Mouse (Mus musculus) testis, adult 2 months (tissue): Measurements from ENCODE around the gene Immp2l. TPM values are rescaled to one million over a fixed set of nuclear protein-coding genes. Genes with fewer than 3 reads are reported as not detected.

Experiments used
- H3K27ac ChIP-seq: fragments of 200-500 bp; 2 replicates; pipeline ENCODE4 v1.5.1; 2012; ENCODE audit warnings: low read depth, low read length; ENCODE audit not compliant: control insufficient read depth, insufficient read depth
- H3K27me3 ChIP-seq: fragments of 200-500 bp; 2 replicates; pipeline ENCODE4 v1.6.1; 2012; ENCODE audit warnings: mild to moderate bottlenecking, low read length, moderate library complexity; ENCODE audit not compliant: control insufficient read depth, insufficient read depth
- H3K36me3 ChIP-seq: fragments of 200-500 bp; 2 replicates; pipeline ENCODE4 v1.6.1; 2012; ENCODE audit warnings: mild to moderate bottlenecking, low read length; ENCODE audit not compliant: control insufficient read depth, insufficient read depth
- H3K4me1 ChIP-seq: fragments of 200-500 bp; 2 replicates; pipeline ENCODE4 v1.6.1; 2012; ENCODE audit warnings: low read length; ENCODE audit not compliant: control insufficient read depth, insufficient read depth
- H3K4me3 ChIP-seq: fragments of 200-500 bp; 2 replicates; pipeline ENCODE4 v1.5.1; 2012; ENCODE audit warnings: low read depth, mild to moderate bottlenecking, low read length, moderate library complexity, mixed read lengths; ENCODE audit not compliant: control insufficient read depth
- CTCF ChIP-seq: fragments of 200-500 bp; IDR thresholded peaks from 2 replicates; pipeline ENCODE4 v1.5.1; 2012; ENCODE audit warnings: low read depth, mild to moderate bottlenecking, inconsistent platforms, low read length, moderate library complexity; ENCODE audit not compliant: control insufficient read depth, insufficient read depth, insufficient replicate concordance
- POLR2A ChIP-seq: fragments of 200-500 bp; IDR thresholded peaks from 2 replicates; pipeline ENCODE4 v1.6.1; 2012; ENCODE audit warnings: low read depth, mild to moderate bottlenecking, inconsistent platforms, low read length, moderate library complexity; ENCODE audit not compliant: control insufficient read depth
- polyA plus RNA-seq: library from polyadenylated mRNA; depleted of rRNA; stranded (reverse); fragments of >200 nt; gene quantifications from 2 replicates; pipeline ENCODE4 v1.2.3, GENCODE M21; 2012

Immp2l gene
- polyA plus RNA-seq, 1 experiment, result 45.4 TPM

GRCm38 (mm10) chr12:41277896-41278295 is 254.0 kb downstream of the Immp2l start:
- H3K4me3 ChIP-seq, result no peak overlapping the region

GRCm38 (mm10) chr12:41289047-41289446 is 265.2 kb downstream of the Immp2l start:
- Histone ChIP-seq H3K4me3 (no peak overlapping the region), H3K27me3 (no peaks in the 10 kb centered on the region), H3K27ac (no peak overlapping the region), H3K4me1 (no peaks in the 10 kb centered on the region), H3K36me3 (no peaks in the 10 kb centered on the region)
- TF ChIP-seq CTCF, result no peak
- no peak for TF ChIP-seq POLR2A

More at GRCm38 (mm10) chr12:41277896-41278295, 254.0 kb downstream of the Immp2l start:
- Histone ChIP-seq H3K27me3 (no peaks in the 10 kb centered on the region), H3K27ac (no peak overlapping the region), H3K36me3 (no peaks in the 10 kb centered on the region), H3K4me1 (no peaks in the 10 kb centered on the region)
- TF ChIP-seq POLR2A, result no peak
- TF ChIP-seq CTCF, result no peak

- no peak overlapping the region for H3K4me3 ChIP-seq
- no peaks in the 10 kb centered on the region for H3K27me3 ChIP-seq
- TF ChIP-seq CTCF, result no peak
- no peak for TF ChIP-seq POLR2A
- no peak overlapping the region for H3K27ac ChIP-seq
- no peaks in the 10 kb centered on the region for H3K4me1 ChIP-seq
- no peaks in the 10 kb centered on the region for H3K36me3 ChIP-seq
Measured at GRCm38 (mm10) chr12:41307015-41307414, 283.1 kb downstream of the Immp2l start.

GRCm38 (mm10) chr12:41308726-41309680 is 285.1 kb downstream of the Immp2l start:
- TF ChIP-seq POLR2A (no peak), CTCF (no peak)
- H3K36me3 ChIP-seq, result no peaks in the 10 kb centered on the region
- H3K4me3 ChIP-seq, result no peak overlapping the region

GRCm38 (mm10) chr12:41313391-41313790 is 289.5 kb downstream of the Immp2l start:
- Histone ChIP-seq H3K4me1 (no peaks in the 10 kb centered on the region), H3K4me3 (no peak overlapping the region), H3K27me3 (no peaks in the 10 kb centered on the region), H3K36me3 (no peaks in the 10 kb centered on the region), H3K27ac (no peak overlapping the region)
- TF ChIP-seq CTCF (no peak), POLR2A (no peak)

More at GRCm38 (mm10) chr12:41308726-41309680, 285.1 kb downstream of the Immp2l start:
- Histone ChIP-seq H3K27me3 (no peaks in the 10 kb centered on the region), H3K27ac (no peak overlapping the region), H3K4me1 (no peaks in the 10 kb centered on the region)

GRCm38 (mm10) chr12:41314811-41315461 is 291.0 kb downstream of the Immp2l start:
- no peaks in the 10 kb centered on the region for H3K4me1 ChIP-seq
- no peaks in the 10 kb centered on the region for H3K27me3 ChIP-seq
- H3K36me3 ChIP-seq, result no peaks in the 10 kb centered on the region
- H3K27ac ChIP-seq, result no peak overlapping the region
- TF ChIP-seq CTCF (no peak), POLR2A (no peak)
- H3K4me3 ChIP-seq, result no peak overlapping the region

GRCm38 (mm10) chr12:41315871-41316270 is 292.0 kb downstream of the Immp2l start:
- no peak for TF ChIP-seq POLR2A
- TF ChIP-seq CTCF, result no peak
- H3K4me3 ChIP-seq, result no peak overlapping the region
- no peaks in the 10 kb centered on the region for H3K27me3 ChIP-seq
- no peaks in the 10 kb centered on the region for H3K36me3 ChIP-seq
- H3K27ac ChIP-seq, result no peak overlapping the region
- no peaks in the 10 kb centered on the region for H3K4me1 ChIP-seq
